Mouse (Mus musculus): ENCODE results near the gene Mcmbp. TPM values are rescaled to one million over a fixed set of nuclear protein-coding genes. Genes with fewer than 3 reads are reported as not detected.

Gene Mcmbp
- polyA plus RNA-seq, 1 experiment: 17.5 TPM

- no peak for TF ChIP-seq GATA1 (IDR thresholded peaks at IDR 0.05; ENCODE audit: low read length)
Observed at GRCm38 (mm10) chr7:128671952-128672351, 68.3 kb downstream of the Mcmbp start.

GRCm38 (mm10) chr7:128668831-128669230, 71.5 kb downstream of the Mcmbp start:
- TF ChIP-seq GATA1 (IDR thresholded peaks at IDR 0.05; ENCODE audit: low read length): no peak

GRCm38 (mm10) chr7:128667788-128668187, 72.5 kb downstream of the Mcmbp start:
- no peak for TF ChIP-seq GATA1 (IDR thresholded peaks at IDR 0.05; ENCODE audit: low read length)

GRCm38 (mm10) chr7:128664861-128665377, 75.4 kb downstream of the Mcmbp start:
- TF ChIP-seq GATA1 (IDR thresholded peaks at IDR 0.05; ENCODE audit: low read length): no peak

GRCm38 (mm10) chr7:128663906-128664305, 76.4 kb downstream of the Mcmbp start:
- no peak for TF ChIP-seq GATA1 (IDR thresholded peaks at IDR 0.05; ENCODE audit: low read length)

- no peak for TF ChIP-seq GATA1 (IDR thresholded peaks at IDR 0.05; ENCODE audit: low read length)
Observed at GRCm38 (mm10) chr7:128656970-128657369, 83.3 kb downstream of the Mcmbp start.

Other genes starting within 250 kb of the Mcmbp start
- 116 and 132 TPM in 2 replicates for gene Bag3, start 216.9 kb downstream of the Mcmbp start, polyA plus RNA-seq (2012)
- gene Inpp5f, start 129.2 kb downstream of the Mcmbp start, polyA plus RNA-seq (2012): 7.7 and 7.9 TPM in 2 replicates
- 13.2 and 17.0 TPM in 2 replicates for gene Sec23ip, start 4.4 kb upstream of the Mcmbp start, polyA plus RNA-seq (2012)